Mouse (Mus musculus) liver, embryonic 12.5 days (tissue): ENCODE data around the gene Hook2. TPM values are rescaled to one million over a fixed set of nuclear protein-coding genes. Genes with fewer than 3 reads are reported as not detected.

ENCODE experiments used
- ATAC-seq: fragments of 200-750 bp; cut with Nextera tagmentation; 2 replicates; pipeline ENCODE4 v1.8.0; 2017; ENCODE audit warnings: moderate number of reproducible peaks, mild to moderate bottlenecking, moderate library complexity
- H3K27ac ChIP-seq: fragments of 300-500 bp; sonication (generic); 2 replicates; pipeline ENCODE4 v1.5.1; 2016; ENCODE audit warnings: mild to moderate bottlenecking
- H3K27me3 ChIP-seq: fragments of 300-500 bp; sonication (generic); replicated peaks from 2 replicates; pipeline ENCODE4 v1.6.1; 2016; ENCODE audit warnings: mild to moderate bottlenecking, moderate library complexity
- H3K36me3 ChIP-seq: fragments of 300-500 bp; sonication (generic); 2 replicates; pipeline ENCODE4 v1.6.1; 2016; ENCODE audit warnings: mild to moderate bottlenecking, moderate library complexity
- H3K4me1 ChIP-seq: fragments of 300-500 bp; sonication (generic); 2 replicates; pipeline ENCODE4 v1.6.1; 2016
- H3K4me2 ChIP-seq: fragments of 300-500 bp; sonication (generic); 2 replicates; pipeline ENCODE4 v1.6.1; 2016; ENCODE audit warnings: mild to moderate bottlenecking, moderate library complexity
- H3K4me3 ChIP-seq: fragments of 300-500 bp; sonication (generic); 2 replicates; pipeline ENCODE4 v1.5.1; 2016; ENCODE audit warnings: mild to moderate bottlenecking, moderate library complexity
- H3K9ac ChIP-seq: fragments of 300-500 bp; sonication (generic); 2 replicates; pipeline ENCODE4 v1.6.1; 2016; ENCODE audit warnings: mild to moderate bottlenecking, moderate library complexity
- H3K9me3 ChIP-seq: fragments of 300-500 bp; sonication (generic); replicated peaks from 2 replicates; pipeline ENCODE4 v1.6.1; 2016; ENCODE audit warnings: mild to moderate bottlenecking, moderate library complexity
- whole genome bisulfite sequencing: fragments of 180-500 bp; shearing (Covaris S2); methylation state at CpG from one replicate; pipeline ENCODE4 v1.1.7; 2016; ENCODE audit not compliant: insufficient replicate concordance; 5-methylcytosine and 5-hydroxymethylcytosine counted together
- polyA plus RNA-seq: library from polyadenylated mRNA; unstranded; fragments of >200 nt; fragmentation: Nextera tagmentation; extraction: Ambion mirVana; gene quantifications from 2 replicates; pipeline ENCODE4 v1.2.1, GENCODE M21; 2016

Hook2 gene
- polyA plus RNA-seq, 1 experiment from 2014 or later = 10.9 TPM

- 3% methylated on average over 30 of the region's 30 CpGs for WGBS
- H3K9me3 ChIP-seq = no peaks in the 10 kb centered on the region
- peak; percentile 82 for ATAC-seq
- H3K36me3 ChIP-seq = peaks cover 60% of the 10 kb centered on the region
- peak within 1 kb of the TSS; percentile 96 for H3K27ac ChIP-seq
- peak within 1 kb of the TSS; percentile 96 for H3K4me2 ChIP-seq
- H3K27me3 ChIP-seq = no peaks in the 10 kb centered on the region
- H3K4me3 ChIP-seq = peak within 1 kb of the TSS; percentile 100
- peak within 1 kb of the TSS; percentile 100 for H3K9ac ChIP-seq
- H3K4me1 ChIP-seq = peaks cover 51% of the 10 kb centered on the region
Measured at GRCm38 (mm10) chr8:85025098-85025932, 34.9 kb downstream of the Hook2 start, which contains the start of gene Asna1. Asna1 (minus strand) TSS chr8:85025281.

DNA sequence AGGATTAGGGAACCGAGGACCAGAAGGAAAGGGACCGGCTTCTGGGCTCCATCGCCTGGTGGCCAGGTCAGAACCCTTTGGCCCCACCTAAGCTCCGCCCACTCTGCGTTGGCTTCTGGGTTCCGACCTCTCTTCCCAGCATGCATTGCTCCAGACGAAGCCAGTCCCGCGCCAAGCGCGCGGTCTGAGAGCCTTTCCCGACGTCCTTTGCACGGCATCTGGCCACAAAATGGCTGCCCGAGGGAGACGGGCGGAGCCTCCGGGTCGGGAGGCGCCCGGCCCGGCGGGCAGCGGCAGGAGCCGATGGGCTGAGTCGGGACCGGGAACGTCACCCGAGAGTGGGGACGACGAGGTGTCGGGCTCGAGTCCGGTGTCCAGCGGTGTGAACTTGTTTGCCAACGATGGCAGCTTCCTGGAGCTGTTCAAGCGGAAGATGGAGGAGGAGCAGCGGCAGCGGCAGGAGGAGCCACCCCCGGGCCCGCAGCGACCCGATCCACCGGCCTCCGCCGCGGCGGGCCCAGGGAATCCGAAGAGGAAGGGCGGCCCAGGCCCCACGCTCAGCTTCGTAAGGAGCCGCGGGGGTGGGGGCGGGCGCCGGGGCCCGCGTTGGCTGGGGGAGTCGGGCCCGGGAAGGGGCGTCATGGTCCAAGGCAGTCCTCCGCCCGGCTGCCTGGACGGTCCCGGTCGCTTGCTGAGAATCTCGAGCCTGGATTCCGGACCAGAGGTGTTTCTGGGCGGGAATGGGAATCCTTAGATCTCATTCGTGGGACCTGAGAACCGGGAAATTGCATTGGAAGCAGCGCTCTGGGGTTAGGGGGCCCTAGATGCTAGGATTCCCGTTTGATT, 36.5 kb downstream of the Hook2 start, which contains the start of gene Trir:
Gene Trir (plus strand): TSS at position 154 of the 846 bp plus-strand sequence.
- under 1% methylated on average over 71 of the region's 75 CpGs for WGBS
- H3K36me3 ChIP-seq = peaks cover 60% of the 10 kb centered on the region

GRCm38 (mm10) chr8:85027516-85027855, 37.1 kb downstream of the Hook2 start:
- H3K4me2 ChIP-seq = peak overlapping the region; percentile 96
- no peaks in the 10 kb centered on the region for H3K9me3 ChIP-seq
- H3K9ac ChIP-seq = peak overlapping the region; percentile 100
- H3K36me3 ChIP-seq = peaks cover 60% of the 10 kb centered on the region
- under 1% methylated on average over 13 of the region's 13 CpGs for WGBS
- H3K4me3 ChIP-seq = peak overlapping the region; percentile 100
- no peaks in the 10 kb centered on the region for H3K27me3 ChIP-seq
- H3K27ac ChIP-seq = peak overlapping the region; percentile 96
- no peak for ATAC-seq
- peaks cover 58% of the 10 kb centered on the region for H3K4me1 ChIP-seq

More for the DNA sequence above, 36.5 kb downstream of the Hook2 start, which contains the start of gene Trir:
- Histone ChIP-seq H3K4me1 (peaks cover 55% of the 10 kb centered on the region), H3K4me2 (peak within 1 kb of the TSS; percentile 96), H3K27ac (peak within 1 kb of the TSS; percentile 96), H3K9ac (peak within 1 kb of the TSS; percentile 100), H3K27me3 (no peaks in the 10 kb centered on the region), H3K4me3 (peak within 1 kb of the TSS; percentile 100), H3K9me3 (no peaks in the 10 kb centered on the region)
- ATAC-seq = peak; percentile 84

- peak overlapping the region; percentile 100 for H3K9ac ChIP-seq
- peaks cover 62% of the 10 kb centered on the region for H3K4me1 ChIP-seq
- peaks cover 60% of the 10 kb centered on the region for H3K36me3 ChIP-seq
- H3K27me3 ChIP-seq = no peaks in the 10 kb centered on the region
- no peak for ATAC-seq
- no peaks in the 10 kb centered on the region for H3K9me3 ChIP-seq
- 22% methylated on average over 2 of the region's 2 CpGs for WGBS
- H3K27ac ChIP-seq = peak overlapping the region; percentile 96; the same call in 1 of the 2 replicates
- H3K4me3 ChIP-seq = peak overlapping the region; percentile 100
- H3K4me2 ChIP-seq = peak overlapping the region; percentile 96
Measured at GRCm38 (mm10) chr8:85027922-85028321, 37.5 kb downstream of the Hook2 start.

DNA sequence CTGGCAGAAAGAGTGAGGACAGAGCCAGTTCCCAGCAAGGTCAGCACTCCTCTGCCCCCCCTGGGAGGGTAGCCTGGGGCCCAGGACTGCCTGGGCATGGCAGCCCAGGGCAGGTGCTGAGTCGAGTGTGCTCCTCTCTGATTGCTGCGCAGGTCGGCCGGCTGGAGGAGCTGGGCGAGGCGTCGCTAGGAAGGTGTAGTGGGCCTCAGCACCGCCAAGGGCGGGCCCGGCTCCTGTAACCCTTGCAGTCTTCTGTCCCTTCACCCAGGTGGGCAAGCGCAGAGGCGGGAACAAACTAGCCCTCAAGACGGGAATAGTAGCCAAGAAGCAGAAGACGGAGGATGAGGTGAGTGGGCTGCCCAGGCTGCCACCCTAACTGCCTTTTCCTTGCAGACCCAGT, 38.9 kb downstream of the Hook2 start:
- no peaks in the 10 kb centered on the region for H3K27me3 ChIP-seq
- peak overlapping the region; percentile 61 for H3K27ac ChIP-seq
- no peaks in the 10 kb centered on the region for H3K9me3 ChIP-seq
- H3K9ac ChIP-seq = peak overlapping the region; percentile 100
- no peak for ATAC-seq
- 81% methylated on average over 14 of the region's 14 CpGs for WGBS
- peak overlapping the region; percentile 96 for H3K4me2 ChIP-seq
- peaks cover 61% of the 10 kb centered on the region for H3K36me3 ChIP-seq
- peaks cover 66% of the 10 kb centered on the region for H3K4me1 ChIP-seq
- peak overlapping the region; percentile 100 for H3K4me3 ChIP-seq

GRCm38 (mm10) chr8:85032622-85033311, 42.4 kb downstream of the Hook2 start:
- H3K36me3 ChIP-seq = peaks cover 61% of the 10 kb centered on the region
- H3K27ac ChIP-seq = 0 out of 2 replicates have a peak overlapping the region, but pooled peaks have one; percentile 26
- no peaks in the 10 kb centered on the region for H3K9me3 ChIP-seq
- H3K4me3 ChIP-seq = no peak overlapping the region
- peaks cover 68% of the 10 kb centered on the region for H3K4me1 ChIP-seq
- no peak overlapping the region for H3K4me2 ChIP-seq
- no peaks in the 10 kb centered on the region for H3K27me3 ChIP-seq
- 77% methylated on average over 4 of the region's 4 CpGs for WGBS
- no peak overlapping the region for H3K9ac ChIP-seq
- ATAC-seq = no peak

GRCm38 (mm10) chr8:85033867-85034266, 43.5 kb downstream of the Hook2 start:
- peaks cover 54% of the 10 kb centered on the region for H3K36me3 ChIP-seq
- H3K4me3 ChIP-seq = no peak overlapping the region
- peaks cover 68% of the 10 kb centered on the region for H3K4me1 ChIP-seq
- peak overlapping the region; percentile 98 for H3K4me2 ChIP-seq
- no peaks in the 10 kb centered on the region for H3K9me3 ChIP-seq
- WGBS = 40% methylated on average over 1 of the region's 1 CpGs
- no peak overlapping the region for H3K9ac ChIP-seq
- H3K27me3 ChIP-seq = no peaks in the 10 kb centered on the region
- H3K27ac ChIP-seq = peak overlapping the region; percentile 97
- no peak for ATAC-seq

DNA sequence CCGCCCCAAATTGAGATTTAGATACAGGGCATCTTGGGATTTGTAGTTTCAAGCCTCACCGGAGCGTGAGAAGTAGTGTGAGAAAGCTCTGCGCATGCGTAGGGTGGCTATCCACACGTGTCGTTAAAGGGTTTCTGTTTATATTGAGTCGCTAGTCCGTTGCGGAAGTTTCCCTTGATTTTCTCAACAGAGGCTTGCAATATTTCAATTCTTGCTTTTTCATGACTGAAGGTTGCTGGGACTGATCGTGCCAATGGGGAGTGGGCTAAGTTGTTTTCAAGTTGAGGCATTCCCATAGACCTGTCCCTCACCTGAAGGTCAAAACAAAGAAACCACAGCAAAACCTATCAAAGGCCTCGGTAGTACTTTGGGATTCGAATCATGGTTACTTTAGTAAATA, 44.4 kb downstream of the Hook2 start:
- no peak for ATAC-seq
- Histone ChIP-seq H3K4me3 (peak overlapping the region; percentile 86), H3K4me1 (peaks cover 67% of the 10 kb centered on the region), H3K9ac (peak overlapping the region; percentile 79), H3K27me3 (no peaks in the 10 kb centered on the region), H3K4me2 (peak overlapping the region; percentile 98), H3K36me3 (peaks cover 50% of the 10 kb centered on the region), H3K27ac (peak overlapping the region; percentile 97), H3K9me3 (no peaks in the 10 kb centered on the region)
- WGBS = 1% methylated on average over 13 of the region's 13 CpGs

DNA sequence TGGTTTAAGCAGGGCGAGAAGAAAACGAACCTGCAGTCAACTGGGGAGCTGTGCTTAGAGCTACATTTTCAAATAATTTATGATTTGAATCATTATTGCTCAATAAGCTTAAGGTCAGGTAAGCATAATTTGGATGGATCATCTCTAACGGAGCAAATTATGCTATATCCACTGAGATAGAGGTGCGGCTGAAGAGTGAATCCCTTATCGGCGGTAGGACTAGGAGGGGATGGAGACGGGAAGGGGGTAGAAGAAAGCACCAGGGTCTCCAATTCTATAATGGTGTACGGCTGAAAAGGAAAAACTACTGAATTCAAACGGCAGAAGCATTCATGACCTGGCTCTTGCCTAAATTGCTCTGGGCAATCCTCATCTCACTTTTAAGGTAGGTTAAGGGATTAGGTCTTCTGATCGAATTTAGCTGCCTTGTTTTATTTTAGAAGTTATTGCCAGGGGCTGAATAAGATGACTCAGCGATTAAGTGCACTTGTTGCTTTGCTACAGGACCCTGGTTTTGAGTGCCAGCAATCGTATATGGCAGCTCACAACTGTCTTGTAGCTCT, 44.8 kb downstream of the Hook2 start:
- Histone ChIP-seq H3K27me3 (no peaks in the 10 kb centered on the region), H3K4me2 (peak overlapping the region; percentile 98), H3K27ac (peak overlapping the region; percentile 97), H3K36me3 (peaks cover 50% of the 10 kb centered on the region), H3K9ac (peak overlapping the region; percentile 79), H3K4me3 (peak overlapping the region; percentile 86), H3K4me1 (peaks cover 67% of the 10 kb centered on the region), H3K9me3 (no peaks in the 10 kb centered on the region)
- no peak for ATAC-seq
- WGBS = 3% methylated on average over 12 of the region's 12 CpGs

- ATAC-seq = peak; percentile 12; the same call in 1 of the 2 replicates
- under 1% methylated on average over 15 of the region's 15 CpGs for WGBS
Measured at GRCm38 (mm10) chr8:85035728-85036310, 45.4 kb downstream of the Hook2 start.

GRCm38 (mm10) chr8:85036381-85036717, 45.9 kb downstream of the Hook2 start:
- H3K4me1 ChIP-seq = peaks cover 74% of the 10 kb centered on the region
- WGBS = under 1% methylated on average over 9 of the region's 9 CpGs

More at GRCm38 (mm10) chr8:85035728-85036310, 45.4 kb downstream of the Hook2 start:
- peaks cover 72% of the 10 kb centered on the region for H3K4me1 ChIP-seq
- peak overlapping the region; percentile 86 for H3K4me3 ChIP-seq
- peak overlapping the region; percentile 98 for H3K4me2 ChIP-seq
- H3K36me3 ChIP-seq = peaks cover 51% of the 10 kb centered on the region
- no peaks in the 10 kb centered on the region for H3K9me3 ChIP-seq
- peak overlapping the region; percentile 97 for H3K27ac ChIP-seq
- H3K9ac ChIP-seq = peak overlapping the region; percentile 79
- H3K27me3 ChIP-seq = no peaks in the 10 kb centered on the region

More at GRCm38 (mm10) chr8:85036381-85036717, 45.9 kb downstream of the Hook2 start:
- Histone ChIP-seq H3K27ac (peak overlapping the region; percentile 97), H3K4me2 (peak overlapping the region; percentile 98), H3K9me3 (no peaks in the 10 kb centered on the region), H3K9ac (peak overlapping the region; percentile 79), H3K36me3 (peaks cover 51% of the 10 kb centered on the region), H3K4me3 (peak overlapping the region; percentile 86), H3K27me3 (no peaks in the 10 kb centered on the region)
- peak; percentile 37 for ATAC-seq
